Mouse (Mus musculus) lung, postnatal 0 days (tissue): Measurements from ENCODE around the gene Gfap.

ENCODE experiments used
- CTCF ChIP-seq: IDR thresholded peaks from 2 replicates; pipeline ENCODE4 v1.5.1; 2016; ENCODE audit warnings: antibody characterized with exemption, mild to moderate bottlenecking
- EP300 ChIP-seq: IDR thresholded peaks from 2 replicates; pipeline ENCODE4 v1.6.1; 2016; ENCODE audit warnings: antibody characterized with exemption, mild to moderate bottlenecking, control low read depth

- TF ChIP-seq CTCF (no peak), EP300 (no peak)
These were observed 30.0 kb upstream of the Gfap start for GRCm38 (mm10) chr11:102930672-102931071.
